Mouse (Mus musculus) heart, adult 2 months (tissue): ENCODE measurements around the gene Sgce. TPM values are rescaled to one million over a fixed set of nuclear protein-coding genes. Genes with fewer than 3 reads are reported as not detected.

ENCODE experiments used
- DNase-seq, 2 experiments: peaks; one replicate each; pipeline ENCODE4 v3.0.0; 2021
- H3K27ac ChIP-seq: fragments of 200-600 bp; 2 replicates; pipeline ENCODE4 v1.8.1; 2022
- H3K27me3 ChIP-seq: fragments of 200-500 bp; 2 replicates; pipeline ENCODE4 v1.6.1; 2012; ENCODE audit warnings: mild to moderate bottlenecking, low read length, inconsistent platforms, mixed read lengths; ENCODE audit not compliant: control insufficient read depth, insufficient read depth
- H3K36me3 ChIP-seq: fragments of 200-500 bp; 2 replicates; pipeline ENCODE4 v1.6.1; 2012; ENCODE audit warnings: low read length, inconsistent platforms; ENCODE audit not compliant: control insufficient read depth, insufficient read depth
- H3K4me1 ChIP-seq: fragments of 200-500 bp; 2 replicates; pipeline ENCODE4 v1.6.1; 2011; ENCODE audit warnings: low read length; ENCODE audit not compliant: control insufficient read depth, insufficient read depth
- H3K4me3 ChIP-seq: fragments of 200-600 bp; 2 replicates; pipeline ENCODE4 v1.8.1; 2022
- H3K79me2 ChIP-seq: fragments of 200-500 bp; replicated peaks from 2 replicates; pipeline ENCODE4 v1.6.1; 2012; ENCODE audit warnings: mild to moderate bottlenecking, inconsistent platforms, low read length, moderate library complexity, mixed read lengths; ENCODE audit not compliant: control insufficient read depth, insufficient read depth
- H3K9ac ChIP-seq: fragments of 200-500 bp; 2 replicates; pipeline ENCODE4 v1.6.1; 2012; ENCODE audit warnings: low read depth, mild to moderate bottlenecking, control low read depth, inconsistent platforms, low read length, mixed read lengths
- CTCF ChIP-seq: fragments of 200-600 bp; IDR thresholded peaks from 2 replicates; pipeline ENCODE4 v1.8.1; 2022; ENCODE audit warnings: antibody characterized with exemption, mild to moderate bottlenecking, moderate library complexity
- EP300 ChIP-seq: fragments of 200-500 bp; IDR thresholded peaks from 2 replicates; pipeline ENCODE4 v1.6.1; 2011; ENCODE audit warnings: low read depth, low read length, control low read depth; ENCODE audit not compliant: insufficient read depth
- POLR2A ChIP-seq: fragments of 200-500 bp; IDR thresholded peaks from 2 replicates; pipeline ENCODE4 v1.6.1; 2011; ENCODE audit warnings: mild to moderate bottlenecking, low read depth, low read length, control low read depth; ENCODE audit not compliant: insufficient read depth
- WGBS: fragments of 180-500 bp; shearing (Covaris S2); methylation state at CpG from one replicate; pipeline ENCODE4 v1.1.7; 2018; 5-methylcytosine and 5-hydroxymethylcytosine counted together
- intact Hi-C: fragments of 180-260 bp; cut with DNase I; formaldehyde crosslinking; loops from one replicate; pipeline ENCODE4 v1.15.1; 2025
- polyA plus RNA-seq: library from polyadenylated mRNA; depleted of rRNA; stranded (reverse); fragments of >200 nt; gene quantifications from 2 replicates; pipeline ENCODE4 v1.2.3, GENCODE M21; 2012; rRNA removed
- total RNA-seq, 2 experiments: library from RNA; stranded (reverse); gene quantifications; 2 replicates each; pipeline ENCODE4 v1.2.3; 2021

The Sgce gene
- total and polyA plus RNA-seq, 3 experiments: 12.5 to 19.5 (median 19.4) TPM

DNA sequence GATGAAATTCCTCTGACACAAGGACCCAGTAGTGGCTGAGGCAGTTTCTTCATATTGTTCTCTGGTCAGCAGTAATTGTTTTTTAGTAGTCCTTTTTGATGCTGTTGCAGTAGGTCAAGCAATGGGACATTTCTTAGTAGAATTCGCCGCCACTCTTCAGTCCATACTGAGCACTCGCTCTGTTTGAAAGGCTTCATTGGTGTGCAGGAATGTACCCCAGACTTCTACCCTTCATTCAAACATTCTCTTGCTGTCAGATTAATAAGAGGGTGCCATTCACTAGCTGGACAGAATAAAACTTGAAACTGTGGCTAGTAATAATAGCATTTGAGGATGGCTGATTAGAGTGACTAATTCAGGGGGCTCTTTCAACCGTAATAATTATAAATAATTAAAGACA, 113.8 kb downstream of the Sgce start:
- H3K27me3 ChIP-seq: no peaks in the 10 kb centered on the region
- WGBS: 98% methylated on average over 4 of the region's 4 CpGs
- TF ChIP-seq EP300 (no peak), CTCF (no peak), POLR2A (no peak)

DNA sequence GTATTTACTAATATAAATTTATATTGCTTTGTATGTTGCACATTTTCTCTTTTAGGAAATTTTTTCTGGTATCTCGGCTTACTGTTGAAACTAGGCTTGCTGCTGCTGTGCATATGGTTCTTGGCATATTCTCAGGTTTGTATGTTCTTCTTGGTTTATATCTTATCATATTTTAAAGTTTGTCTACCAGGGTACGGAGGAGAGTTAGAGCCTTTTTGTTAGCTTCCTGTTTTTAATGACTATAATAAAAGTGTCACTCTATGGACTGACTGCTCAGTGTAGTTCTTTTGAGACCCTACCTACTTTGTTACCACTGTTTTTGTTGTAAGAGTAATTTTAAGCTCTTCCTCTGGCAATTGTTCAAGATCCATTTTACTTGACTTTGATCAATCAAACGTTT, 115.5 kb downstream of the Sgce start:
- intact Hi-C loops: no loop called here
- H3K36me3 ChIP-seq: no peaks in the 10 kb centered on the region; the same call in 1 of the 2 replicates
- H3K27me3 ChIP-seq: no peaks in the 10 kb centered on the region
- H3K27ac ChIP-seq: no peak overlapping the region
- H3K4me3 ChIP-seq: no peak overlapping the region
- H3K9ac ChIP-seq: no peak overlapping the region
- H3K4me1 ChIP-seq: no peaks in the 10 kb centered on the region
- no peak for DNase-seq
- no peaks in the 10 kb centered on the region for H3K79me2 ChIP-seq
- TF ChIP-seq EP300 (no peak), POLR2A (no peak), CTCF (no peak)
- WGBS: 63% methylated on average over 3 of the region's 3 CpGs

More for the DNA sequence above, 113.8 kb downstream of the Sgce start:
- intact Hi-C loops: no loop called here
- Histone ChIP-seq H3K79me2 (no peaks in the 10 kb centered on the region), H3K4me1 (no peaks in the 10 kb centered on the region), H3K4me3 (no peak overlapping the region), H3K9ac (no peak overlapping the region), H3K27ac (no peak overlapping the region), H3K36me3 (no peaks in the 10 kb centered on the region; the same call in 1 of the 2 replicates)
- DNase-seq: no peak

Other genes starting within 250 kb of the Sgce start
- gene Col1a2, start 242.4 kb downstream of the Sgce start, total RNA-seq: 10 to 100 TPM; 60.1 to 88.9 TPM
- 89.3 and 99.8 TPM in 2 replicates for gene Col1a2, start 242.4 kb downstream of the Sgce start, polyA plus RNA-seq
- 10 to 100 TPM; 26.1 to 26.4 TPM for gene Casd1, start 146.4 kb downstream of the Sgce start, total RNA-seq
- 12.3 and 25.2 TPM in 2 replicates for gene Casd1, start 146.4 kb downstream of the Sgce start, polyA plus RNA-seq
- 1 to 10 TPM; 1.0 to 1.1 TPM for gene Peg10, start 99 bp upstream of the Sgce start, total RNA-seq
- gene Peg10, start 99 bp upstream of the Sgce start, polyA plus RNA-seq: 0.55 and 0.85 TPM in 2 replicates
- 10 to 100 TPM; 10.9 to 11.8 TPM for gene Ppp1r9a, start 155.7 kb upstream of the Sgce start, total RNA-seq
- 4.6 and 7.9 TPM in 2 replicates for gene Ppp1r9a, start 155.7 kb upstream of the Sgce start, polyA plus RNA-seq